Mouse (Mus musculus) liver (tissue): Measurements from ENCODE around the gene Crybb1.
A peak's percentile ranks its signal among the peaks of the same experiment; 100 is the strongest.

Source experiments
- DNase-seq: peaks from one replicate; pipeline ENCODE4 v3.0.0-alpha.2; 2020; ENCODE audit warnings: mixed read lengths

Gene Crybb1

DNA sequence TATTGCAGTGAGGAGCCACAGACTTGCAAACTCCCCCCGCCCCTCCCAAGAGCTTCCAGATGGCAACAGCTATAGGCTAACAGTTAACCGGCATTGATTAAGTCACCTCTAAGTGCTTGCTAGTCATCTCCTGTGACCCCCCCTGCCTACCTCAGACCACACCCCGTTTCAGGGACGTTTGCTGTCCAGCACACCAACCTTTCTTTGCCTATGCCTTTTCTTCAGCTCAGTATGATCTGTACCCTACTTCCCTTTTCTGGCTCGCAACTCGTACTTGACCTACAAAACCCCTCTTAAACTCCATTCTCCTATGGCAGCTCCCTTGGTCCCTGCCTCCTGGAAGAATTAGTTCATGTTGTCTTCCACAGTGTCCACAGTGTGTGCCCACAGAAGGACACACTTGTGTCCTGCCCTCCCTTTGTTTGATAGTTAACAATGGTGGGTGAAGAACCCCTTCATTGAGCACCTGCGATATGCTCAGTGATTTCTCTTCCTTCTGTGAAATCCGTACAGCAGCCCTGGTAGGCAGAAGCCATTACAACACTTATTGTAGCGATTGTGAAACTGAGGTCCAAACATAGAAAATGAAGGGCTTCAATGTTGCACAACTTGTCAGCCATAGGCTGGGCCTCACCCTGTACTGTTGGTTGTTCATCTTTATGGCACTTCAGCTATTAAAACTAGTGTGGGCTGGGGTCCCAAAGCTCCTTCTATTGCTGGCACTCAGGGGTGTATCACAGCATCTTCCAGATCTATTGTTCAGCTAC, 10.6 kb downstream of the Crybb1 start:
- DNase-seq: no peak

DNA sequence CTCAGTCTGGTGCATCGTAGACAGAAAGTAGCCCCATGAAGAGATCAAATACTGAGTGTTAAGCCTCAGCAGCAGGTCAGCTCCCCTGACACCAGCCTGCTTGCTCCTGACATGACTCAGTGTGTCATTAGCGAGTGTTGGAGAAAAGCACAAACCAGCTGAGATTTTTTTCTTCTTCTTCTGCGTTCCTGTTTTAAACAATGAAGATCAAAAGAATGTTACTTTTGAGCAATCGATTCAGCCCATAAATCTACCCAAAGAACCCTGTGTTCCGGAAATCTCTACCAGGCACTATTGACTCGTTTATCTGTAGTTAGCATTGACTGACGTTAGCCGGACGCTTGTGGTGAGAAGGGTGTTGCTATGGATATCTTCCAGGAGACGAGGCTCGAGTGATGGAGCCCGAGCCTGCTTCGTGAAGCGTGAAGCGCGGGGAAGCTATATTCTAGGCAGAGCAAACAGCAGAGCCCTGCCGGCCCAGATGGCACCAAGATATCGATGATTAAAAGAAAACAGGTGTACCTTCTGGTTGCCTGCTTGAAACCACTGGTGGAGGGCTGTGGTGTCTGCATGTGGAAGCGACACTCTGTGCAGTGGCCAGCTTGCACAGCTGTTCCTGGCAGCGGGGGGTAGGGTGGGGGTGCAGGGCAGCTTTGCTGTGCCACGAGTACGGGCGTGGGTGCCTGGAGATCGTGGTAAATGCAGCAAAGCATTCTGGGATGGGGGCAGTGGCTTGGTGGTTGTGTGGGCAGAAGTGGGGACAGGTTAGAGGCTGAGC, 15.3 kb downstream of the Crybb1 start:
- no peak for DNase-seq

GRCm38 (mm10) chr5:112272934-112273333, 17.3 kb downstream of the Crybb1 start:
- DNase-seq: no peak

DNA sequence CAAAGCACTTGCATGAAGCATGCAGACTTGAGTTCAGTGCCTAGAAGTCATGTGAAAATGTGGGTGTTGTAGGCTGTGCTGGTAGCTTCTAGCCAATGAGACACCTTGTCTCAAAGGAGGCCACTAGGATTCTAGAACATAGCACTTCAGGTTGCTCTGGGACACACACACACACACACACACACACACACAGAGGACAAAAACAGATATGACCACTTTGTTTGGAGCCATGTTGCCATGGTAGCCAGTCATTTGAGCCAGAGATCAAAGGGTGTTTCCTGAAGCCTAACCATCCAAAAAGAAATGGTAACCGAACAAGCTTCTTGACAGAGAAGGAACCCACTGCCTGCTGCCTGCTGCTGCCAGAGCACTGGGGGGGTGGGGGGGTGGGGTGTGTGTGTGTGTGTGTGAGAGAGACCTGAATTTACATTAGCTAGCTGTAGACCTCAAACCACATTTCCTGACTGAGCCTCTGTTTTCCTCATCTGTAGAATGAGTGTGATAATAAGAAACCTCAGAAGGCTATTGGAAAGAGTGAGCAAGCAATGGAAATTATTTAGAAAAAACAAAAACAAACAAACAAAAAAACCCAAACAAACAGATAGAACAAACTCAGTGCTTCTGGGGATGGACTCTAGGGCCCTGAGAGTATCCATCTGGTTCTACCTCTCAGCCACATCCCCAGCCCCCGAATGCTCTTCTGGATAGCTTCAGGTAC, 18.3 kb downstream of the Crybb1 start:
- no peak for DNase-seq

DNA sequence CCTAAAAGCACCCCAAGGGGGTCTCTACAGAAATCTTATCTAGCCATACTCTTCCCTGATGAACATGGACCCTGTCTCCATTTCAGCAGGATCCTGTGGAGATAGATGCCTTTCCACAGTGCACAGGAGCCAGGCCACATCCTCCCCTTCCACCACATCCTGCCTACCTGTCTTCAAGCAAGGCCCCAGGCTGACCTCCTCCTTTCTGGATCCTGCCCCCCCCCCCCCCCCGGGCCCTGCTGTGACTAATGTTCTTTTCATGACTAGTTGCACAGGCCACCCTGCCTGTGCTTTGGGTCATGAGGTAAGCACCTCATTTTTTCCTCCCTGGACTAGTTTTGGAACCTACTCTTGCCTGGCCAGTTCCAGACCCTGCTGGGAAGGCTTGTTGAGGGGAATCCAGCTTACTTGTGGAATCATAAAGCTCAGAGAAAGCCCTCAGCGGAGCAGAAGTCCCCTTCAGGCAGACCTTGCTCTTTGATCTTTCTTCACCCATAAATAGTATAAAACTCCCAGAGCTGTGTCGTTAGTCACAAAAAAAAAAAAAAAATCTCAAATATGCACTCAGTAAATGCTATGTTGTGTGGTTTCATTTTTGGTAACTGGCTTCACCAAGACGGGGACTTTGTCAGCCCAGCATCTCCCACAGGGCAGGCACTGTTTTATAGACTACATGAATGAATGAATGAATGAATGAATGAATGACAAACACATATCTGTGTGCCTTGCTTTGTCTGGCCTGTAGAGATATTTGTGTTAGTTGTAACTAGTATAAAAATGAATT, 19.6 kb downstream of the Crybb1 start:
- DNase-seq: no peak

GRCm38 (mm10) chr5:112276267-112276873, 20.8 kb downstream of the Crybb1 start, which contains the start of gene Tpst2:
Tpst2 (plus strand) TSS chr5:112276691.
- DNase-seq: peak; percentile 99

GRCm38 (mm10) chr5:112276907-112277348, 21.3 kb downstream of the Crybb1 start:
- DNase-seq: no peak

DNA sequence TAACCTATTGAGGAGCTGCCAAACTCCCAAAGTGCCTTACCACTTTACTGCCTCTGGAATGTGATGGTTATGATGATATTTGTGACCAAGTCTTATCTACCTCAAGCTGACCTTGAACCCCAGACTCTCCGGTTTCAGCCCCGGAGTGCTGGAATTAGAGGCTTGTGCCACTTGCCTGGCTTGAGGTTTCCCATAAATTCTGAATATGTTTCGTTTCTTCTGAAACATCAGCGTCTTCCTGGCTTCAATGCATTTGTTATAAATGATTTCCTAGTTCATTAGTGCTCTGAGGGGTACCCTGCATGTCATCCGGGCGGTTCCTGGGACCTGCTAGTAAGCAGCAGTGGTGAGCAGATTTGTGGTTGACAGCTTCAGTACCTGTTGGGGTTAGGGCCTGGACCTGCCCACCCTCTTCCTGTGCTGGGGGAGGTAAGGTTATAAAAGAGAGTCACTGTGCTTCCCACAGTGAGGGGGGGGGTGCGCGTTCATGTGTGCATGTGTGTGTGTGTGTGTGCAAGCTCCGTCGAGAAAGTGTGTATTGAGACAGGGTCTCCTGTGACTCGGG, 22.4 kb downstream of the Crybb1 start:
- DNase-seq: no peak

- DNase-seq: no peak
Observed at GRCm38 (mm10) chr5:112279181-112280021, 23.8 kb downstream of the Crybb1 start.

GRCm38 (mm10) chr5:112280151-112280550, 24.5 kb downstream of the Crybb1 start:
- peak; percentile 43 for DNase-seq

- DNase-seq: no peak
Observed at GRCm38 (mm10) chr5:112280863-112281660, 25.4 kb downstream of the Crybb1 start.

DNA sequence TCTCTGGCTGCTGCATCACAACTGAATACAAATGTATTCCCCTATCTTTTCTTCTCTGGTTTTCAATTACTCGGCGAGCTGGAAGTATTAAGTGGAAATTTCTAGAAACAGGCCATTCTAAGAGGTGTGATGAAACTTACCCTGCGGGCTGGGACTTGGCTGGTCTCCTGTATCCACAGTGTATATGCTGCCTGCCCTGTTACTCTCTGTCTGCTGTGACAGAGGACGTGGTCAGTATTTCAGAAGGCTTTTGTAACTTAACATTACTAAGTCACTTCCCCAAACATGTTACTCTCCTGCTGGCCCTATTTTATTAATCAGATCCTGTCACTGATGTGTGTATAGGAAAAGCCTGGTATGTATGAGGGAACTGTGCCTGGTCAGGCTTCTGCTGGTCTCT, 26.1 kb downstream of the Crybb1 start:
- DNase-seq: no peak

DNA sequence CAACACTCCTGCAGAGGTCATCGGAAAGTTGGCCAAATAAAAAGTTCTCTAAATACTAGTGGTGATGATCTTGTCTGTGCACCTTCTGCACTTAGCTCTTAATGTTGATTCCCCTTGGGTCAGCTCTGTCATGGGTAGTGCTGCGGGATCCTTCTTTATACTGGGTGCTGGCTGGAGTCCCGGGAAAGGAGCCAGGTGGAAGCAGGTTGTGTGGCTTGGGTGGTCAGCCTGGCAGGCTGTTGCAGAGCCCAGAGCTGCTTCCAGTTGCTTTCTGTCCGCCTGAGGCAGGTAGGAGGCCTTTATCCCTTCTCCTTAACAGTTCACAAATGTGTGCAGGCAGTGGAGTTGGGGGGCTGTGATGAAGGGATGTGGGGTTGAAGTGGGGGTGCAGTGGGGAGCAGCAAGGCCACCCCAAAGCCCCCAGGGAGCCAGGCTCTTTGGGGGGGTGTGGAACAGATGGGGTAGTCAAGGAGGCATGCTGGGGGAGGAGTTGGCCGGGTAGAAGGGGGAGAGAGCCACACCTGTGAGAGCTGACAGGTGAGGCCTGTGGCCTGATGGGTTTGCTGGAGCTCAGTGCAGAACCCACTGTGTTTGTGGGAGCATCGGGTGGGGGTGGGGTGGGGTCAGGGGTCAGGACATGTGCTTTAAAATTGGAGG, 26.6 kb downstream of the Crybb1 start:
- no peak for DNase-seq

DNA sequence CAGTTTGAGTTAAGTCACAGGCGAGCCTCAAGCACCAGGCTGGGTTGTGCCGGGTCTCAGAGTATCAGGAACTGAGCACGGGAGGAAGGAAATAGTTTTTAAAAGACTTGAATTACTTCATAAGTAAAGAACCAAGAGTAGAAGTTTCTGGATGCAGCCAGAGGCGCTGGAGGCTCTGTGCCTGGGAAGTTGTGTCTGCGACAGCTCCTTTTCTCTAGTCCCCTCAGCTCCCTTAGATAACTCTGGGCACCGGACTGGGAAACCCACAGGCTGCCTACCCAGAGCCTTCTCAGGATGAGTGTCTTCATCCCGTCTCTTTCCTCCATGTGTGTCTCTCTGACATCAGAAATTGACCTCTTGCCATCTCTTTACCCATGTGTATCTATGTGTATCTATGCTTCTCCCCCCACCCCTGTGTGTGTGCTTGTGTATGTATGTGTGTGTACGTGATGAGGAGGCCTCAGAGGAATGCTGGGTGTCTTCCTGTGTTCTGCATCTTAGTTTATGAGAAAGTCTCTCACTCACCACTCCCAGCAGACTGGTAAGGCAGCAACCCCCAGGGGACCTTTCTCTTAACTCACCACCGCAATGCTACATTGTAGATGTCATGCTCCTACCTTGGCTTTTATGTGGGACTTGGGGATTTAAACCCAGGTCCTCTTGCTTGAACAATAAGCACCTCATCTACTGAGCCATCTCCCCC, 27.3 kb downstream of the Crybb1 start:
- no peak for DNase-seq

GRCm38 (mm10) chr5:112283543-112284202, 28.1 kb downstream of the Crybb1 start:
- DNase-seq: peak; percentile 31

GRCm38 (mm10) chr5:112284203-112284582, 28.6 kb downstream of the Crybb1 start:
- DNase-seq: no peak

- DNase-seq: no peak
Observed at GRCm38 (mm10) chr5:112285548-112286085, 30.0 kb downstream of the Crybb1 start.

DNA sequence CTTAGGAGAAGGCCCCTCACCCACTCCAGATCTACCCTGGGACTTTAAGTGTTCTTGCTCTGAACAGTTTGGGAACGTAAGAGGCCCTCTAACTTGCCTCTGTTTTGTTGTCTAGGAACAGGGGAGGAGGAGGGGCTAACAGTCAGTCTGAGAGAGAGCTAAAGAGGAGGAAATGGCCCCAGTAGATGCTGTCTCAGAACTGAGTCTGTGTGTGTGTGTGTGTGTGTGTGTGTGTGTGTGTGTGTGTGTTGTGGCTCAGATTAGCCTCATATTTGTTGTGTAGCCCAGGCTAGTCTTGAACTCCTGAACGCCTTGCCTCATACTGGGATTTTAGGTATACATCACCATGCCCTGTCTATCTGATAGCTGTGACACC, 31.0 kb downstream of the Crybb1 start:
- no peak for DNase-seq
